Mouse (Mus musculus) kidney, embryonic 14.5 days (tissue): Measurements from ENCODE around the gene Stard13. TPM values are rescaled to one million over a fixed set of nuclear protein-coding genes. Genes with fewer than 3 reads are reported as not detected.

Experiments
- ATAC-seq: fragments of 200-750 bp; cut with Nextera tagmentation; 2 replicates; pipeline ENCODE4 v1.8.0; 2017; ENCODE audit warnings: moderate number of reproducible peaks, mild to moderate bottlenecking, moderate TSS enrichment, moderate library complexity; ENCODE audit not compliant: low FRiP score, low TSS enrichment
- H3K27ac ChIP-seq: fragments of 300-500 bp; sonication (generic); 2 replicates; pipeline ENCODE4 v1.5.1; 2014; ENCODE audit warnings: low read depth, mild to moderate bottlenecking, low read length, moderate library complexity, mixed read lengths
- H3K27me3 ChIP-seq: fragments of 300-500 bp; sonication (generic); 2 replicates; pipeline ENCODE4 v1.6.1; 2014; ENCODE audit warnings: mild to moderate bottlenecking, low read length; ENCODE audit not compliant: control insufficient read depth, insufficient read depth
- H3K36me3 ChIP-seq: fragments of 300-500 bp; sonication (generic); 2 replicates; pipeline ENCODE4 v1.6.1; 2014; ENCODE audit warnings: low read length, mixed read lengths; ENCODE audit not compliant: control insufficient read depth, insufficient read depth
- H3K4me1 ChIP-seq: fragments of 300-500 bp; sonication (generic); 2 replicates; pipeline ENCODE4 v1.6.1; 2014; ENCODE audit warnings: low read length, mixed read lengths; ENCODE audit not compliant: control insufficient read depth, insufficient read depth
- H3K4me2 ChIP-seq: fragments of 300-500 bp; sonication (generic); replicated peaks from 2 replicates; pipeline ENCODE4 v1.6.1; 2014; ENCODE audit warnings: low read depth, mild to moderate bottlenecking, low read length
- H3K4me3 ChIP-seq: fragments of 300-500 bp; sonication (generic); 2 replicates; pipeline ENCODE4 v1.5.1; 2014; ENCODE audit warnings: mild to moderate bottlenecking, low read length
- H3K9ac ChIP-seq: fragments of 300-500 bp; sonication (generic); 2 replicates; pipeline ENCODE4 v1.6.1; 2014; ENCODE audit warnings: low read depth, mild to moderate bottlenecking, low read length, moderate library complexity
- H3K9me3 ChIP-seq: fragments of 300-500 bp; sonication (generic); 2 replicates; pipeline ENCODE4 v1.6.1; 2016; ENCODE audit warnings: low read length; ENCODE audit not compliant: control insufficient read depth
- whole genome bisulfite sequencing: fragments of 180-500 bp; shearing (Covaris S2); extraction: QIAGEN DNeasy Blood & Tissue Kit; methylation state at CpG from one replicate; pipeline ENCODE4 v1.1.7; 2014; 5-methylcytosine and 5-hydroxymethylcytosine counted together
- polyA plus RNA-seq: library from polyadenylated mRNA; unstranded; fragments of >200 nt; fragmentation: Nextera tagmentation; extraction: Ambion mirVana; gene quantifications from 2 replicates; pipeline ENCODE4 v1.2.1, GENCODE M21; 2014

Stard13 gene
- polyA plus RNA-seq, 1 experiment from 2014 or later = 7.4 TPM

DNA sequence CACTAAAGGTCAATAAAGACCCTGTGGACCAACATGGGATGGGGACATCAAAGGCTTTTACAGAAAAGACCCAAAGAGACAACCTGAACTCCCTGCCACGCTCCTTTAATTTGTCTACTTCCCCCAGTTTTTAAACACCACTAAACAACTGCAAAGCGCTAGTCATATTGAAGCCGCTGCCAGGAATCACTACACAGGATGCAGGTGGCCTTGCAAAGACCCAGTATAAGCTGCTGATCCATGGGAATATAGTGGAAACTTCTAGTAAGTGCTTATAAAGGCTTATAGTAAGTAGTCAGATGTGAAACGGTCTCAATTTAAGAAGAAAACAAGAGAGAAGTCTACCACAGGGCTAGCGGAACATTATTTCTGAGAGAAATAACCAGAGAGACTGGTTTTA is 42.9 kb downstream of the Stard13 start:
- H3K36me3 ChIP-seq = no peaks in the 10 kb centered on the region
- H3K4me1 ChIP-seq = no peaks in the 10 kb centered on the region
- 65% methylated on average over 5 of the region's 5 CpGs for WGBS
- no peak for ATAC-seq
- H3K27me3 ChIP-seq = no peaks in the 10 kb centered on the region
- H3K9me3 ChIP-seq = no peaks in the 10 kb centered on the region
- H3K27ac ChIP-seq = no peak overlapping the region
- H3K9ac ChIP-seq = no peak overlapping the region
- peak overlapping the region; percentile 80 for H3K4me2 ChIP-seq
- H3K4me3 ChIP-seq = no peak overlapping the region

DNA sequence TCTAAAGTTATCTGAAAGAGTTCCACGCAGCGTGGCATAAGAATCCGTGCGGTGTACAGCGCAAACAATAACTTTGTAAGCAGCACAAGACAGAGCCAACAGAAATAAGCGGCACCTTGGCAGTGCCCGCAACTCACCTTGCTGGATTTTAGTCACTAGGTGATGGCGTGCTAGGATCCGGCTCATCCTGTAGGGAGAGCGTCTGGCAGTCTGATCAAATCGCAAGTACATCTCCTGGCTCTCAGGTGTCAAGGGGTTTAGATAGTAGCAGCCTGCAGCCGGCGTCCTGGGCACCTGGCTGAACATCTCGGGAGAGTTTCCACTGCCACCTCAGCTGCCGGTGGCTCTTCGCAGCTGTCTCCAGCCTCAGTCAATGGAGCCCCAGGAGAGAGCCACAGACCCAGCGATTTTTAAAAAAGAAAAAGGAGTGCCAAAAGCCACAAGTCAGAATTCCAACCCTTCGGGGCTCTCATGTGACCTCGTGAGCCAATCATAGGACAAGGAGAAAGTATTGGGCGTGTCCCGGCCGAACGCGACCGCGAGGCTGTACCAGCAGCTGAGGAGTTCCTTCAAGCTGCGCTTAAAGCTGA is 43.8 kb downstream of the Stard13 start:
- Histone ChIP-seq H3K27me3 (no peaks in the 10 kb centered on the region), H3K27ac (no peak overlapping the region)

DNA sequence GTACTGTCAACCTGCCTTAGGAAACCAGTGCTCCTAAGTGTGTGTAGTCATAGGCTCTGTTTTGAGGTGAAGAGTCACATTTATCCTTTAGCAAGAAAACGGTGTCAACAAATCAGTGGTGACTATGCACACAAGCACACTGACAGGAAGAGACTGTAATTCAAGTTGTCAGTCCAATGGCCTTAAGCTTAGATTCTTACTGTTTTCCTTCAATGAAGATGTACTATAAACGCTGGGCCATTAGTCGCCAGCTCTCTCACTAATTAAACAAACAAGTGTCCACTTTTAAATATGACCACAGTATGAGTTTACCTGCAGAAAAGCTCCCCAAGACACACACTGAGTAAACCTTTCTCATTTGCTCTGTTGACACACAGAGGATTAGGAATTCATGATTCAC is 44.3 kb downstream of the Stard13 start:
- no peak for ATAC-seq
- no peak overlapping the region for H3K27ac ChIP-seq
- no peaks in the 10 kb centered on the region for H3K27me3 ChIP-seq
- no peaks in the 10 kb centered on the region; the same call in 1 of the 2 replicates for H3K4me1 ChIP-seq
- 5% methylated on average over 3 of the region's 3 CpGs for WGBS
- no peaks in the 10 kb centered on the region for H3K9me3 ChIP-seq
- peak overlapping the region; percentile 80 for H3K4me2 ChIP-seq
- H3K4me3 ChIP-seq = peak overlapping the region; percentile 57
- no peaks in the 10 kb centered on the region for H3K36me3 ChIP-seq
- H3K9ac ChIP-seq = peak overlapping the region; percentile 57; the same call in 1 of the 2 replicates

More for the DNA sequence above, 43.8 kb downstream of the Stard13 start:
- Histone ChIP-seq H3K36me3 (no peaks in the 10 kb centered on the region), H3K9me3 (no peaks in the 10 kb centered on the region), H3K9ac (peak overlapping the region; percentile 57), H3K4me3 (peak overlapping the region; percentile 57), H3K4me2 (peak overlapping the region; percentile 80), H3K4me1 (no peaks in the 10 kb centered on the region; the same call in 1 of the 2 replicates)
- WGBS = 2% methylated on average over 27 of the region's 27 CpGs
- peak; percentile 96 for ATAC-seq

DNA sequence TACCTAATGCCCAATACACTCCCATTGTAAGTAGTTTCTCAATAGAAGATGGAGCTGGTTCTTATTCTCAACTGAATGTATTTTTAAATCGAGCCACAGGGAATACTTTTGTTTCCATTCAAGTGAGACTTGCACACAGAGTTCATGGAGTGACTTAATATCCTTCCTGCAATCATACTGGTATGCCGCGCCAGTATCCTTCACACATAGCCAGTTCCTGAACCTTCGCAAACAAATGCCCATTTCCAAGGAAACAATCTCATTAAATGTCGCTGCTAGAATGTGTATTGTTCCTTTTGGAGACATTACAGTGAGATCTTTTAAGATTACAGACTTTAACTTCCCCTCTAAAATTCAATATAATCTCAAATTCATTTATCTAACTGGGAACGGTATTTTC is 45.0 kb downstream of the Stard13 start:
- 80% methylated on average over 6 of the region's 6 CpGs for WGBS
- H3K9ac ChIP-seq = no peak overlapping the region
- no peaks in the 10 kb centered on the region for H3K9me3 ChIP-seq
- H3K27me3 ChIP-seq = no peaks in the 10 kb centered on the region
- H3K4me3 ChIP-seq = no peak overlapping the region
- ATAC-seq = no peak
- H3K4me1 ChIP-seq = no peaks in the 10 kb centered on the region; the same call in 1 of the 2 replicates
- H3K36me3 ChIP-seq = no peaks in the 10 kb centered on the region
- H3K27ac ChIP-seq = no peak overlapping the region
- peak overlapping the region; percentile 80 for H3K4me2 ChIP-seq

GRCm38 (mm10) chr5:151187336-151187735 is 46.3 kb downstream of the Stard13 start:
- Histone ChIP-seq H3K4me3 (no peak overlapping the region), H3K9ac (no peak overlapping the region), H3K4me1 (no peaks in the 10 kb centered on the region; the same call in 1 of the 2 replicates), H3K27me3 (no peaks in the 10 kb centered on the region), H3K27ac (no peak overlapping the region), H3K4me2 (no peak overlapping the region), H3K36me3 (no peaks in the 10 kb centered on the region), H3K9me3 (no peaks in the 10 kb centered on the region)
- 81% methylated on average over 11 of the region's 11 CpGs for WGBS
- no peak for ATAC-seq

DNA sequence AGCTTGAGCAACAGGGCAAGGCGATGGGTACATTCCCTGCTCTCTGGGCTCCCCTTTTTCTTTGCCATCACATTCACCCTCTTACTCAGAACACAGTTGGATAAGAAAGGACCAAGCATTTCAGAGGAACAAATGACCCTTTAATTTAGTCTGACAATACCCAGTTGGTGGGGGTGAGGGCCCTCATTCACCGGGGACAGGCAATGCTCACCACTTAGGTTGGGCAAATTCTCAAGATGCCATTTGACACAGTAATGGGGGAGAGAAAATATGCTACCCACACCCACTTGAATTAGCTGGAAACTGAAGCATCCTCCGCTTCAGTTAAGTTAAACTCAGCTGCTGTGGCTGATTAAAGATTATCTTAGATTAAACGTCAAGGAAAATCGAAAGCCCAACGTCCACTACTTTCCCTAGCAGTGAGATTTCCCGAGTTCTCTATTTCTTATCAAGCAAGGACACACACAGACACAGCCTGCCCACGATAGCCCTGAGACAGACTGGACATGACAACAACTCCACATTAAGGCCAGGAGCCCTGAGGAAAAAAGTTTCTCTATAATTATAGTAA is 48.3 kb downstream of the Stard13 start:
- H3K27ac ChIP-seq = no peak overlapping the region
- WGBS = 74% methylated on average over 8 of the region's 8 CpGs
- H3K4me2 ChIP-seq = no peak overlapping the region
- H3K4me3 ChIP-seq = no peak overlapping the region
- no peaks in the 10 kb centered on the region for H3K36me3 ChIP-seq
- no peaks in the 10 kb centered on the region for H3K9me3 ChIP-seq
- no peak for ATAC-seq
- H3K27me3 ChIP-seq = no peaks in the 10 kb centered on the region
- no peaks in the 10 kb centered on the region; the same call in 1 of the 2 replicates for H3K4me1 ChIP-seq
- no peak overlapping the region for H3K9ac ChIP-seq

GRCm38 (mm10) chr5:151183656-151184240 is 49.9 kb downstream of the Stard13 start:
- Histone ChIP-seq H3K27ac (no peak overlapping the region), H3K4me1 (no peaks in the 10 kb centered on the region; the same call in 1 of the 2 replicates), H3K27me3 (no peaks in the 10 kb centered on the region), H3K9ac (no peak overlapping the region), H3K36me3 (no peaks in the 10 kb centered on the region), H3K4me3 (no peak overlapping the region), H3K9me3 (no peaks in the 10 kb centered on the region), H3K4me2 (no peak overlapping the region)
- WGBS = 78% methylated on average over 11 of the region's 11 CpGs
- no peak for ATAC-seq

DNA sequence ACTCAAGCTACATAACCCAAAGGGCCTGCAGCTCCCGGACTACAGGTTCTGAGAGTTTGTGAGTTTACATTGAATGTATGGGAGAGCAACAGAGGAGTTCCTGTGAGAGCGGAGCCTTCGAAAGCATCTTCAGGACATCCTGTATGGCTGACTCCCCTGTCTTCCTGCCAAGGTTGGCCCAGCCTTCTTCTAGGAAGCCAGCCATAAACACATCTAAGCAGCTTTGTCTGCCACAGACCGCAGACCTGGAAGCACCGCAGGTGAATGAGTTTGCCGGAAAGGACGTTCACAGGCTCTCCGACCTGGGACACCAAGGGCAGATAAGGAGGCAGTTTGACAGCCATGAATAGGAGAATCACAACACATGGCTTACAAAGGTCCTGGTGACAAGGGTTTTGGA is 52.3 kb downstream of the Stard13 start:
- no peak overlapping the region for H3K4me2 ChIP-seq
- no peaks in the 10 kb centered on the region for H3K36me3 ChIP-seq
- H3K27ac ChIP-seq = no peak overlapping the region
- H3K27me3 ChIP-seq = no peaks in the 10 kb centered on the region
- H3K4me3 ChIP-seq = no peak overlapping the region
- no peaks in the 10 kb centered on the region for H3K9me3 ChIP-seq
- H3K9ac ChIP-seq = no peak overlapping the region
- H3K4me1 ChIP-seq = no peaks in the 10 kb centered on the region; the same call in 1 of the 2 replicates
- WGBS = 93% methylated on average over 8 of the region's 8 CpGs
- no peak for ATAC-seq

DNA sequence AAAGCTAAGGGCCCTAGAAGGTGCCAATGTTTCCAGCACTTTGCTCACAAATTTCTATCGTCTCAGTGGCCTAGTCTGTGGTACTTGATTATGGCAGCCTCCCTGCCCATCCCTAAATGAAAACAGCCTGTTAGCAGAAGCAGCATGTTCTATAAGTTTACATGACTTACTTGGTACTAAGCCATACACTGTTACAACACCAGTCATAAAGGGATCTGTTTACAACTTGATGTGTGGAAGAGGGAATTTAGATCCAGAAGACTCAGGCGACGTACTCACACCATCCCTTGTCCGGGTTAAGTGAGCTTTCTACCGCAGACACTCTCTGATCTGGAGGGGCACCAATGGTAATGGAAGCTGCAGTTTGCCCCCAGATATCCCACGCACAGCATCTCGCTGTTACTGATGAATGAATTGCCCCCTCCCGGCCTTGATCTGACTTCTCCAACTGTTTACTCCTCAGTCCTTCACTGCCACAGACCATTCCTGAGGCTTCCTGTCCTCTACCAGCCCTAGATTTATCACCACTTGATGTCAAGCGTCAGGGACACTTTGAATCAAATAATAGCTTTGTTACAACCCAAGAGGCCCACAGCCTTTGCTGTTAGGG is 53.4 kb downstream of the Stard13 start:
- 63% methylated on average over 9 of the region's 9 CpGs for WGBS
- H3K4me2 ChIP-seq = no peak overlapping the region
- no peaks in the 10 kb centered on the region for H3K9me3 ChIP-seq
- no peak for ATAC-seq
- H3K4me1 ChIP-seq = peaks cover 1% of the 10 kb centered on the region; the same call in 1 of the 2 replicates
- H3K9ac ChIP-seq = no peak overlapping the region
- H3K27me3 ChIP-seq = no peaks in the 10 kb centered on the region
- H3K36me3 ChIP-seq = no peaks in the 10 kb centered on the region
- H3K4me3 ChIP-seq = no peak overlapping the region
- no peak overlapping the region for H3K27ac ChIP-seq
